Mouse (Mus musculus) CD4-positive, CD25-positive, alpha-beta regulatory T cell, adult 4 months (primary cell): ENCODE data around the gene Slc16a3. TPM values are rescaled to one million over a fixed set of nuclear protein-coding genes. Genes with fewer than 3 reads are reported as not detected.

Source experiments
- polyA plus RNA-seq, 2 experiments: library from polyadenylated mRNA; unstranded; fragments of 100-300 nt; shearing (Covaris generic); gene quantifications; one replicate each; pipeline ENCODE4 v1.2.1; 2017

The Slc16a3 gene
- polyA plus RNA-seq, 2 experiments from 2014 or later, result 3.5 to 5.3 TPM

Other genes with a start within 250 kb of the Slc16a3 start
- gene Cenpx, start 234.7 kb upstream of the Slc16a3 start, polyA plus RNA-seq, result 100 to 1,000 TPM; 152 to 156 TPM
- gene Lrrc45, start 234.6 kb upstream of the Slc16a3 start, polyA plus RNA-seq, result 10 to 100 TPM; 26.8 to 34.4 TPM
- gene Rac3, start 227.0 kb upstream of the Slc16a3 start, polyA plus RNA-seq, result not detected
- gene Dcxr, start 221.2 kb upstream of the Slc16a3 start, polyA plus RNA-seq, result 10 to 100 TPM; 15.1 to 17.4 TPM
- gene Cbr2, start 216.4 kb upstream of the Slc16a3 start, polyA plus RNA-seq, result not detected
- gene Hmga1b, start 185.7 kb upstream of the Slc16a3 start, polyA plus RNA-seq, result 10 to 100 TPM in 1 of 2 experiments, 1 to 10 TPM in 1; 3.6 to 24.6 TPM
- 1 to 10 TPM; 2.8 to 4.1 TPM for gene Rfng, start 164.3 kb upstream of the Slc16a3 start, polyA plus RNA-seq
- gene Gps1, start 164.2 kb upstream of the Slc16a3 start, polyA plus RNA-seq, result 100 to 1,000 TPM; 126 to 160 TPM
- 10 to 100 TPM; 31.4 to 35.3 TPM for gene Dus1l, start 152.1 kb upstream of the Slc16a3 start, polyA plus RNA-seq
- 10 to 100 TPM; 24.1 to 34.8 TPM for gene Fasn, start 123.9 kb upstream of the Slc16a3 start, polyA plus RNA-seq
- gene Ccdc57, start 15.6 kb upstream of the Slc16a3 start, polyA plus RNA-seq, result 1 to 10 TPM in 1 of 2 experiments, under 1 TPM in 1; 0.12 to 1.1 TPM
- gene Csnk1d, start 42.9 kb downstream of the Slc16a3 start, polyA plus RNA-seq, result 10 to 100 TPM; 50.4 to 78.2 TPM
- 10 to 100 TPM; 79.5 to 90.2 TPM for gene Cd7, start 90.9 kb downstream of the Slc16a3 start, polyA plus RNA-seq
- gene Sectm1b, start 115.1 kb downstream of the Slc16a3 start, polyA plus RNA-seq, result not detected
- not detected for gene Sectm1a, start 132.7 kb downstream of the Slc16a3 start, polyA plus RNA-seq
- not detected for gene Tex19.2, start 170.2 kb downstream of the Slc16a3 start, polyA plus RNA-seq
- under 1 TPM in 1 of 2 experiments, not detected in 1; 0.24 TPM for gene Tex19.1, start 197.7 kb downstream of the Slc16a3 start, polyA plus RNA-seq
- gene Uts2r, start 211.8 kb downstream of the Slc16a3 start, polyA plus RNA-seq, result not detected